ENCODE assay signal across 8 mouse cellular contexts in genomic region chr4:118409142-118409900, GRCm38 (mm10). TPM values are rescaled to one million over a fixed set of nuclear protein-coding genes. Genes with fewer than 3 reads are reported as not detected.
DNase-seq lines count a peak whose midpoint lies in the region; ATAC-seq and TF ChIP-seq lines count a peak whose summit lies in the region.

TSS of gene Szt2 (minus strand) at chr4:118409273.
TSS of gene Med8 (plus strand) at chr4:118409337.

- H3K9me3 ChIP-seq in embryonic facial prominence, embryonic 13.5 days = no peaks in the 10 kb centered on the region
- no peaks in the 10 kb centered on the region for H3K9me3 ChIP-seq in limb, embryonic 13.5 days
- H3K9me3 ChIP-seq in midbrain, embryonic 16.5 days (replicated peaks; ENCODE audit: control insufficient read depth, low read length, poor library complexity, severe bottlenecking) = no peaks in the 10 kb centered on the region

- ATAC-seq in embryonic facial prominence, embryonic 13.5 days (ENCODE audit: insufficient number of reproducible peaks, insufficient read depth, low FRiP score, low TSS enrichment, low read depth) = peak; percentile 74; the same call in 1 of the 2 replicates
- ATAC-seq in limb, embryonic 13.5 days (ENCODE audit: low FRiP score, low read depth) = peak; percentile 94
- ATAC-seq in midbrain, embryonic 16.5 days = peak; percentile 95

- H3K36me3 ChIP-seq in embryonic facial prominence, embryonic 13.5 days = peaks cover 50% of the 10 kb centered on the region
- H3K36me3 ChIP-seq in heart, adult 2 months (ENCODE audit: control insufficient read depth, insufficient read depth, low read length) = no peaks in the 10 kb centered on the region; the same call in 1 of the 2 replicates
- H3K36me3 ChIP-seq in limb, embryonic 13.5 days = peaks cover 50% of the 10 kb centered on the region
- peaks cover 17% of the 10 kb centered on the region for H3K36me3 ChIP-seq in midbrain, embryonic 16.5 days (ENCODE audit: control insufficient read depth, insufficient read depth, low read length)

- intact Hi-C loops in heart, adult 2 months (cut with DNase I) = loop anchor here (1.0 to 2.0 kb wide), 2 partner anchors 19 to 107 kb away; partner anchors contain the start of gene Elovl1

- peak within 1 kb of the TSS; percentile 93 for H3K9ac ChIP-seq in embryonic facial prominence, embryonic 13.5 days
- H3K9ac ChIP-seq in heart, adult 2 months (ENCODE audit: low read depth, low read length) = peak within 1 kb of the TSS; percentile 89
- H3K9ac ChIP-seq in limb, embryonic 13.5 days = peak within 1 kb of the TSS; percentile 85
- H3K9ac ChIP-seq in midbrain, embryonic 16.5 days (ENCODE audit: low read depth, low read length) = peak within 1 kb of the TSS; percentile 88

- peak; percentile 90 for DNase-seq in 3134 (ENCODE audit: extremely low read depth, insufficient read length, low spot score)
- DNase-seq in adrenal gland, postnatal 36 days = peak; percentile 93 to 94
- peak; percentile 90 to 94 for DNase-seq in heart, adult 2 months
- peak; percentile 93 for DNase-seq in kidney, adult 8-10 months
- DNase-seq in spleen, postnatal 10 days (ENCODE audit: low spot score in 2 of 2) = peak; percentile 85 to 93

- H3K4me1 ChIP-seq in embryonic facial prominence, embryonic 13.5 days = peaks cover 20% of the 10 kb centered on the region
- peaks cover 5% of the 10 kb centered on the region for H3K4me1 ChIP-seq in heart, adult 2 months (ENCODE audit: control insufficient read depth, insufficient read depth, low read length)
- peaks cover 16% of the 10 kb centered on the region for H3K4me1 ChIP-seq in limb, embryonic 13.5 days
- peaks cover 18% of the 10 kb centered on the region for H3K4me1 ChIP-seq in midbrain, embryonic 16.5 days (ENCODE audit: control insufficient read depth, insufficient read depth, low read length)

- H3K27ac ChIP-seq in embryonic facial prominence, embryonic 13.5 days = peak within 1 kb of the TSS; percentile 64
- H3K27ac ChIP-seq in heart, adult 2 months = peak within 1 kb of the TSS; percentile 82
- H3K27ac ChIP-seq in limb, embryonic 13.5 days = peak within 1 kb of the TSS; percentile 16; the same call in 1 of the 2 replicates
- peak within 1 kb of the TSS; percentile 70 for H3K27ac ChIP-seq in midbrain, embryonic 16.5 days (ENCODE audit: low read length)

- peak; percentile 68 for TF ChIP-seq POLR2A in heart, adult 2 months (IDR thresholded peaks at IDR 0.05; ENCODE audit: insufficient read depth, low read depth, low read length)

- peak within 1 kb of the TSS; percentile 80 for H3K4me2 ChIP-seq in embryonic facial prominence, embryonic 13.5 days
- peak within 1 kb of the TSS; percentile 80 for H3K4me2 ChIP-seq in limb, embryonic 13.5 days (replicated peaks)
- H3K4me2 ChIP-seq in midbrain, embryonic 16.5 days (ENCODE audit: low read length) = peak within 1 kb of the TSS; percentile 86

- H3K4me3 ChIP-seq in embryonic facial prominence, embryonic 13.5 days = peak within 1 kb of the TSS; percentile 96
- H3K4me3 ChIP-seq in heart, adult 2 months = peak within 1 kb of the TSS; percentile 70
- peak within 1 kb of the TSS; percentile 85 for H3K4me3 ChIP-seq in limb, embryonic 13.5 days
- peak within 1 kb of the TSS; percentile 96 for H3K4me3 ChIP-seq in midbrain, embryonic 16.5 days (ENCODE audit: low read depth, low read length)

- 0 out of 2 replicates have a peak, but pooled peaks have one; percentile 34 for TF ChIP-seq EP300 in heart, adult 2 months (IDR thresholded peaks at IDR 0.05; ENCODE audit: insufficient read depth, low read depth, low read length)

- under 1% methylated on average over 53 of the region's 53 CpGs for WGBS in embryonic facial prominence, embryonic 13.5 days
- under 1% methylated on average over 53 of the region's 53 CpGs for WGBS in heart, adult 2 months
- under 1% methylated on average over 52 of the region's 53 CpGs for WGBS in limb, embryonic 13.5 days
- WGBS in midbrain, embryonic 16.5 days = under 1% methylated on average over 45 of the region's 53 CpGs

- TF ChIP-seq CTCF in heart, adult 2 months (IDR thresholded peaks at IDR 0.05) = no peak

- no peaks in the 10 kb centered on the region for H3K79me2 ChIP-seq in heart, adult 2 months (replicated peaks; ENCODE audit: control insufficient read depth, insufficient read depth, low read length)

- no peaks in the 10 kb centered on the region for H3K27me3 ChIP-seq in embryonic facial prominence, embryonic 13.5 days
- H3K27me3 ChIP-seq in heart, adult 2 months (ENCODE audit: control insufficient read depth, insufficient read depth, low read length) = no peaks in the 10 kb centered on the region
- no peaks in the 10 kb centered on the region for H3K27me3 ChIP-seq in limb, embryonic 13.5 days
- no peaks in the 10 kb centered on the region for H3K27me3 ChIP-seq in midbrain, embryonic 16.5 days (ENCODE audit: control insufficient read depth, insufficient read depth, low read depth, low read length)

RNA-seq across cellular contexts. Expression of gene Szt2, which starts in this region (rescaled TPM):
- 10 to 100 TPM; 20.0 to 21.6 TPM for total RNA-seq in adrenal gland, postnatal 36 days (2021)
- polyA plus RNA-seq in embryonic facial prominence, embryonic 13.5 days (2015; fragmentation: Nextera tagmentation; extraction: Ambion mirVana) = 9.9 and 10.3 TPM in 2 replicates
- 10 to 100 TPM; 10.1 to 11.1 TPM for total RNA-seq in heart, adult 2 months (2021)
- 15.3 and 15.5 TPM in 2 replicates for polyA plus RNA-seq in heart, adult 2 months (2012; rRNA removed)
- 8.8 and 10.6 TPM in 2 replicates for polyA plus RNA-seq in limb, embryonic 13.5 days (2015; fragmentation: Nextera tagmentation; extraction: Ambion mirVana)
- polyA plus RNA-seq in midbrain, embryonic 16.5 days (2015; fragmentation: Nextera tagmentation; extraction: Ambion mirVana) = 8.7 and 10.3 TPM in 2 replicates

RNA-seq across cellular contexts. Expression of gene Med8, which starts in this region (rescaled TPM):
- 10 to 100 TPM; 69.6 to 74.0 TPM for total RNA-seq in adrenal gland, postnatal 36 days (2021)
- polyA plus RNA-seq in embryonic facial prominence, embryonic 13.5 days (2015; fragmentation: Nextera tagmentation; extraction: Ambion mirVana) = 111 and 115 TPM in 2 replicates
- 10 to 100 TPM; 41.0 to 42.5 TPM for total RNA-seq in heart, adult 2 months (2021)
- polyA plus RNA-seq in heart, adult 2 months (2012; rRNA removed) = 19.0 and 20.8 TPM in 2 replicates
- polyA plus RNA-seq in limb, embryonic 13.5 days (2015; fragmentation: Nextera tagmentation; extraction: Ambion mirVana) = 108 and 116 TPM in 2 replicates
- 101 TPM in 2 replicates for polyA plus RNA-seq in midbrain, embryonic 16.5 days (2015; fragmentation: Nextera tagmentation; extraction: Ambion mirVana)

Comparison
In these comparisons a context has a peak if more than half of its experiments do, and no peak if none do; other contexts are left out.
1. Peak in every context shown above with its lines: DNase-seq, ATAC-seq, H3K4me3 ChIP-seq and H3K27ac ChIP-seq.
2. H3K27ac ChIP-seq: peak in every context shown above with its lines; median percentile 82 in heart, adult 2 months; 70 in midbrain, embryonic 16.5 days; 64 in embryonic facial prominence, embryonic 13.5 days; 16 in limb, embryonic 13.5 days.